In the genomic region with DNA sequence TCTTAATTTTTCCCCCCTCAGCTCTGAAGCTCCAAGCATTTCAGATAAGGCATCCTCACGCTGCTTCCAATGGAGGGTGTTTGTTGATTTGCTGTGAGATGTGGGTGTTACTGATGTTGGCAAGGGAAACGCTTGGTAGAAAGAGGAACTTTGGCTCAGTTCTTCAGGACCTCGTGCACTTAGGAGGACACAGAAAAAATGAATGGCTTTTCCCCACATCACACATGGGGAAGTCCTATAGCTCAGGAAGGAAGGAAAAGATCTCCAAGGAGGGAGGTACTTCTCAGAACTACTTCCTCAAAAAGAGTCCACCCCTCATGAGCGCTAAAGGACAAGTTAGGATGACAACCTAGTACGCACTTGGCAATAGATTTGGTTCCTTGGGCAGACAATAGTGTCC, we compare ENCODE assay signal across 20 mouse cellular contexts.
DNase-seq lines count a peak whose midpoint lies in the region; ATAC-seq lines count a peak whose summit lies in the region.
"Had no signal": no experiment of that assay in that cellular context is flagged by ENCODE, and none has a peak within 500 bp of the region (broad histone marks: within the 10 kb centered on the region; RNA-seq: fewer than 3 reads in every experiment).

No protein-coding gene starts in this region.

- H3K27ac ChIP-seq in lung, embryonic 16.5 days (ENCODE audit: low read length): no peak overlapping the region
- H3K27ac ChIP-seq in forebrain, embryonic 12.5 days: no peak overlapping the region
- H3K27ac ChIP-seq: gastrocnemius, adult 2 months; hindbrain, embryonic 15.5 days; liver, embryonic 13.5 days; lung, embryonic 15.5 days; neural tube, embryonic 15.5 days had no signal

- 52% methylated on average over 5 of the region's 5 CpGs for WGBS in lung, embryonic 16.5 days
- WGBS in forebrain, embryonic 12.5 days: 92% methylated on average over 5 of the region's 5 CpGs

- no peak overlapping the region for H3K4me2 ChIP-seq in lung, embryonic 16.5 days (ENCODE audit: low read depth, low read length)
- no peak overlapping the region for H3K4me2 ChIP-seq in forebrain, embryonic 12.5 days
- H3K4me2 ChIP-seq: hindbrain, embryonic 15.5 days; liver, embryonic 13.5 days; lung, embryonic 15.5 days; neural tube, embryonic 15.5 days had no signal

- ATAC-seq in lung, embryonic 16.5 days (ENCODE audit: low read depth): 0 out of 2 replicates have a peak, but pooled peaks have one; percentile 20
- ATAC-seq in common myeloid progenitor, adult 5-6 weeks (replicated peaks; ENCODE audit: low read depth, poor library complexity, severe bottlenecking): peak; percentile 83
- ATAC-seq in megakaryocyte, adult 5-6 weeks (ENCODE audit: poor library complexity, severe bottlenecking): peak; percentile 87
- ATAC-seq in forebrain, embryonic 12.5 days (ENCODE audit: low FRiP score): no peak
- ATAC-seq: forebrain, embryonic 14.5 days; midbrain, embryonic 16.5 days had no signal

- H3K9me3 ChIP-seq in lung, embryonic 16.5 days (ENCODE audit: control insufficient read depth, low read length): no peaks in the 10 kb centered on the region
- H3K9me3 ChIP-seq in forebrain, embryonic 12.5 days: no peaks in the 10 kb centered on the region
- H3K9me3 ChIP-seq: hindbrain, embryonic 15.5 days; liver, embryonic 13.5 days; lung, embryonic 15.5 days; neural tube, embryonic 15.5 days had no signal

- no peaks in the 10 kb centered on the region for H3K4me1 ChIP-seq in lung, embryonic 16.5 days (replicated peaks; ENCODE audit: control insufficient read depth, insufficient read depth, low read length)
- H3K4me1 ChIP-seq in forebrain, embryonic 12.5 days: 0 out of 2 replicates have a peak, but pooled peaks cover under 1% of the 10 kb centered on the region
- H3K4me1 ChIP-seq: liver, embryonic 13.5 days; lung, embryonic 15.5 days; neural tube, embryonic 15.5 days had no signal

- H3K4me3 ChIP-seq in lung, embryonic 16.5 days (ENCODE audit: low read length): no peak overlapping the region
- H3K4me3 ChIP-seq in forebrain, embryonic 12.5 days (replicated peaks): no peak overlapping the region
- H3K4me3 ChIP-seq: gastrocnemius, adult 2 months; hindbrain, embryonic 15.5 days; liver, embryonic 13.5 days; lung, embryonic 15.5 days; neural tube, embryonic 15.5 days had no signal

- no peaks in the 10 kb centered on the region for H3K27me3 ChIP-seq in lung, embryonic 16.5 days (ENCODE audit: control insufficient read depth, insufficient read depth, low read depth, low read length)
- H3K27me3 ChIP-seq in forebrain, embryonic 12.5 days: no peaks in the 10 kb centered on the region
- H3K27me3 ChIP-seq: hindbrain, embryonic 15.5 days; liver, embryonic 13.5 days; lung, embryonic 15.5 days; neural tube, embryonic 15.5 days had no signal

- no peak for DNase-seq in lung, postnatal 4 days
- DNase-seq in urinary bladder, postnatal 4 days (ENCODE audit: low spot score in 2 of 2): no peak
- DNase-seq in gastrocnemius, postnatal 4 days (ENCODE audit: low spot score in 2 of 2): no peak
- DNase-seq: adrenal gland, adult 2 months; cerebellum, adult 8-10 months; cerebellum, postnatal 36 days; gastrocnemius, adult 2 months; heart, postnatal 36 days; kidney, postnatal 36 days; layer of hippocampus, postnatal 36 days; liver, embryonic 13.5 days had no signal

- H3K9ac ChIP-seq in lung, embryonic 16.5 days (ENCODE audit: low read length): no peak overlapping the region
- no peak overlapping the region for H3K9ac ChIP-seq in forebrain, embryonic 12.5 days
- H3K9ac ChIP-seq: hindbrain, embryonic 15.5 days; liver, embryonic 13.5 days; lung, embryonic 15.5 days; neural tube, embryonic 15.5 days had no signal

- H3K36me3 ChIP-seq in lung, embryonic 16.5 days (ENCODE audit: control insufficient read depth, insufficient read depth, low read length): no peaks in the 10 kb centered on the region
- H3K36me3 ChIP-seq in forebrain, embryonic 12.5 days (replicated peaks): no peaks in the 10 kb centered on the region
- H3K36me3 ChIP-seq: hindbrain, embryonic 15.5 days; liver, embryonic 13.5 days; lung, embryonic 15.5 days; neural tube, embryonic 15.5 days had no signal
